Mouse (Mus musculus) embryonic fibroblast, embryonic 13.5 days (primary cell): Measurements from ENCODE around the gene Actl11.

Source experiments
- CTCF ChIP-seq: IDR thresholded peaks from 2 replicates; pipeline ENCODE4 v1.5.1; 2011; ENCODE audit warnings: mild to moderate bottlenecking, control low read depth, low read length, moderate library complexity, borderline replicate concordance; ENCODE audit not compliant: insufficient read depth
- POLR2A ChIP-seq: IDR thresholded peaks from 2 replicates; pipeline ENCODE4 v1.6.1; 2011; ENCODE audit warnings: low read depth, mild to moderate bottlenecking, control low read depth, low read length, moderate library complexity

GRCm38 (mm10) chr9:107928169-107928568 is at the start of gene Actl11:
- TF ChIP-seq CTCF, result no peak
- TF ChIP-seq POLR2A, result no peak
